Mouse (Mus musculus) kidney, embryonic 16.5 days (tissue): ENCODE results near the gene Kif5c. TPM values are rescaled to one million over a fixed set of nuclear protein-coding genes. Genes with fewer than 3 reads are reported as not detected.
A peak's percentile ranks its signal among the peaks of the same experiment; 100 is the strongest.

Experiments used
- ATAC-seq: fragments of 200-750 bp; cut with Nextera tagmentation; 2 replicates; pipeline ENCODE4 v1.8.0; 2017; ENCODE audit warnings: moderate TSS enrichment; ENCODE audit not compliant: low FRiP score, low TSS enrichment
- H3K27ac ChIP-seq: fragments of 300-500 bp; sonication (generic); 2 replicates; pipeline ENCODE4 v1.5.1; 2014; ENCODE audit warnings: low read length
- H3K27me3 ChIP-seq: fragments of 300-500 bp; sonication (generic); 2 replicates; pipeline ENCODE4 v1.6.1; 2014; ENCODE audit warnings: low read length, control low read depth, mixed read lengths; ENCODE audit not compliant: insufficient read depth
- H3K36me3 ChIP-seq: fragments of 300-500 bp; sonication (generic); 2 replicates; pipeline ENCODE4 v1.6.1; 2014; ENCODE audit warnings: low read length, control low read depth, mixed read lengths; ENCODE audit not compliant: insufficient read depth
- H3K4me1 ChIP-seq: fragments of 300-500 bp; sonication (generic); 2 replicates; pipeline ENCODE4 v1.6.1; 2014; ENCODE audit warnings: low read length, control low read depth, mixed read lengths; ENCODE audit not compliant: insufficient read depth
- H3K4me2 ChIP-seq: fragments of 300-500 bp; sonication (generic); replicated peaks from 2 replicates; pipeline ENCODE4 v1.6.1; 2014; ENCODE audit warnings: low read depth, low read length
- H3K4me3 ChIP-seq: fragments of 300-500 bp; sonication (generic); 2 replicates; pipeline ENCODE4 v1.5.1; 2014; ENCODE audit warnings: mild to moderate bottlenecking, low read length
- H3K9ac ChIP-seq: fragments of 300-500 bp; sonication (generic); replicated peaks from 2 replicates; pipeline ENCODE4 v1.6.1; 2014; ENCODE audit warnings: low read length
- H3K9me3 ChIP-seq: fragments of 300-500 bp; sonication (generic); 2 replicates; pipeline ENCODE4 v1.6.1; 2016; ENCODE audit warnings: low read length, control low read depth
- WGBS: fragments of 180-500 bp; shearing (Covaris S2); extraction: QIAGEN DNeasy Blood & Tissue Kit; methylation state at CpG from one replicate; pipeline ENCODE4 v1.1.7; 2014; 5-methylcytosine and 5-hydroxymethylcytosine counted together
- polyA plus RNA-seq: library from polyadenylated mRNA; unstranded; fragments of >200 nt; fragmentation: Nextera tagmentation; extraction: Ambion mirVana; gene quantifications from 2 replicates; pipeline ENCODE4 v1.2.1, GENCODE M21; 2015

Gene Kif5c
- polyA plus RNA-seq, 1 experiment from 2014 or later = 5.0 TPM

DNA sequence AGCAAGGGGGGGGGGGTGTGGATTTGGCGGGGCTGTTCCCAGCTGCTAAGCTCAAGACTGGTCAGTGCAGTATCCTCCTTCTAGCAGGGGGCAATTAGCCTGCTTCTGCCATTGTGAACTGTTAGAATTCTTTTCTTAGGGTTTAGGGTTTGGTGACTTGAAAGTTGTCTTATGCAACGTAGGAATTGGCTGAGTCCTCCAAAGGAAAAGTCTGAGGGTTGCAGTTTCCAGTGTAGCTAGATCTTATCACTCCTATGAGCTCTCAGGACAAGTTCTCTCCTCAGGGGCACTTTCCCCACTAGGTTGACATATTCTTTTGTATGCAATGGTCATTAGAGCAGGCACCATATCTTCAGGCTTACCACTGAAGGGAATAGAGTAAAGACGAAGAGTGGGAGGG lies 169.5 kb downstream of the Kif5c start:
- no peak overlapping the region for H3K27ac ChIP-seq
- H3K36me3 ChIP-seq = no peaks in the 10 kb centered on the region
- peak overlapping the region; percentile 90 for H3K4me2 ChIP-seq
- peaks cover 17% of the 10 kb centered on the region for H3K4me1 ChIP-seq
- H3K27me3 ChIP-seq = peaks cover 12% of the 10 kb centered on the region; the same call in 1 of the 2 replicates
- peak overlapping the region; percentile 67 for H3K4me3 ChIP-seq
- H3K9ac ChIP-seq = no peak overlapping the region
- 11% methylated on average over 3 of the region's 3 CpGs for whole genome bisulfite sequencing
- no peak for ATAC-seq
- H3K9me3 ChIP-seq = no peaks in the 10 kb centered on the region

DNA sequence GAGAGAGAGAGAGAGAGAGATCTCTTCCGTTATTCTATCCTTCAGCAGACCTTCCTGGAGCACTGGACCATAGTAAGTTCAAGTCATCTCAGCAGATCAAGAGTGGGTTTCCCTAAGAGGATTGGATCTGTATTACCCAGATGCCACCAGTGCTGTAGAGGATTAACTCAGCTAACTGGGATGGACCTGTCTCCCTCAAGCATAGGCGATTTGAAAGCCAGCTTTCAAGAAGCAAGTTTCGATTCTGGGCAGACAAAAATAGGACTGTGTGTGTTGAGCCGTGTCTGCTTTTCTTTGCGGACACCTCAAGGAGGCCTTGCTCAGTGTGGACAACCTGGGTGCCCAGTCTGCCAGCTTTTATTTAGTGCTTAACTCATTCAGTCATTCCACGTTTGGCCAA lies 170.0 kb downstream of the Kif5c start:
- H3K4me2 ChIP-seq = 0 out of 2 replicates have a peak overlapping the region, but pooled peaks have one; percentile 90
- H3K36me3 ChIP-seq = no peaks in the 10 kb centered on the region
- H3K4me3 ChIP-seq = no peak overlapping the region
- H3K27me3 ChIP-seq = peaks cover 12% of the 10 kb centered on the region; the same call in 1 of the 2 replicates
- no peak overlapping the region for H3K27ac ChIP-seq
- WGBS = 61% methylated on average over 6 of the region's 6 CpGs
- peaks cover 17% of the 10 kb centered on the region for H3K4me1 ChIP-seq
- H3K9me3 ChIP-seq = no peaks in the 10 kb centered on the region
- ATAC-seq = no peak
- H3K9ac ChIP-seq = no peak overlapping the region

- Histone ChIP-seq H3K4me3 (no peak overlapping the region), H3K36me3 (no peaks in the 10 kb centered on the region), H3K27ac (no peak overlapping the region), H3K4me1 (peaks cover 17% of the 10 kb centered on the region), H3K4me2 (no peak overlapping the region), H3K9me3 (no peaks in the 10 kb centered on the region), H3K9ac (no peak overlapping the region), H3K27me3 (peaks cover 12% of the 10 kb centered on the region; the same call in 1 of the 2 replicates)
- ATAC-seq = no peak
- 73% methylated on average over 5 of the region's 5 CpGs for WGBS
Measured at GRCm38 (mm10) chr2:49789504-49789903, 170.4 kb downstream of the Kif5c start.

GRCm38 (mm10) chr2:49797444-49798143 lies 178.5 kb downstream of the Kif5c start:
- H3K4me1 ChIP-seq = no peaks in the 10 kb centered on the region
- H3K9me3 ChIP-seq = no peaks in the 10 kb centered on the region
- ATAC-seq = no peak
- no peak overlapping the region for H3K4me3 ChIP-seq
- no peaks in the 10 kb centered on the region for H3K36me3 ChIP-seq
- H3K27ac ChIP-seq = no peak overlapping the region
- no peak overlapping the region for H3K9ac ChIP-seq
- WGBS = 73% methylated on average over 14 of the region's 14 CpGs
- H3K27me3 ChIP-seq = no peaks in the 10 kb centered on the region
- no peak overlapping the region for H3K4me2 ChIP-seq

- Histone ChIP-seq H3K4me2 (no peak overlapping the region), H3K27me3 (no peaks in the 10 kb centered on the region), H3K9ac (no peak overlapping the region), H3K4me3 (no peak overlapping the region), H3K36me3 (no peaks in the 10 kb centered on the region), H3K27ac (no peak overlapping the region), H3K4me1 (peaks cover 6% of the 10 kb centered on the region; the same call in 1 of the 2 replicates), H3K9me3 (no peaks in the 10 kb centered on the region)
- no peak for ATAC-seq
- WGBS = 58% methylated on average over 8 of the region's 8 CpGs
Measured at GRCm38 (mm10) chr2:49804448-49804847, 185.3 kb downstream of the Kif5c start.

GRCm38 (mm10) chr2:49805736-49806371 lies 186.8 kb downstream of the Kif5c start:
- ATAC-seq = no peak
- no peaks in the 10 kb centered on the region for H3K36me3 ChIP-seq
- 66% methylated on average over 11 of the region's 11 CpGs for WGBS
- no peak overlapping the region for H3K4me2 ChIP-seq
- peaks cover 6% of the 10 kb centered on the region; the same call in 1 of the 2 replicates for H3K4me1 ChIP-seq
- no peak overlapping the region for H3K27ac ChIP-seq
- no peaks in the 10 kb centered on the region for H3K27me3 ChIP-seq
- no peak overlapping the region for H3K4me3 ChIP-seq
- no peaks in the 10 kb centered on the region for H3K9me3 ChIP-seq
- H3K9ac ChIP-seq = no peak overlapping the region

GRCm38 (mm10) chr2:49809496-49809895 lies 190.4 kb downstream of the Kif5c start:
- H3K4me3 ChIP-seq = no peak overlapping the region
- H3K4me1 ChIP-seq = peaks cover 28% of the 10 kb centered on the region
- H3K27me3 ChIP-seq = no peaks in the 10 kb centered on the region
- no peak overlapping the region for H3K27ac ChIP-seq
- no peak overlapping the region for H3K4me2 ChIP-seq
- no peak for ATAC-seq
- no peak overlapping the region for H3K9ac ChIP-seq
- no peaks in the 10 kb centered on the region for H3K36me3 ChIP-seq
- H3K9me3 ChIP-seq = no peaks in the 10 kb centered on the region
- WGBS = 74% methylated on average over 6 of the region's 6 CpGs

GRCm38 (mm10) chr2:49811420-49811819 lies 192.3 kb downstream of the Kif5c start:
- Histone ChIP-seq H3K27me3 (no peaks in the 10 kb centered on the region), H3K4me2 (0 out of 2 replicates have a peak overlapping the region, but pooled peaks have one; percentile 3), H3K9ac (no peak overlapping the region), H3K4me1 (peaks cover 26% of the 10 kb centered on the region), H3K9me3 (no peaks in the 10 kb centered on the region), H3K36me3 (no peaks in the 10 kb centered on the region), H3K27ac (peak overlapping the region; percentile 16; the same call in 1 of the 2 replicates), H3K4me3 (no peak overlapping the region)
- WGBS = 16% methylated on average over 11 of the region's 11 CpGs
- no peak for ATAC-seq

DNA sequence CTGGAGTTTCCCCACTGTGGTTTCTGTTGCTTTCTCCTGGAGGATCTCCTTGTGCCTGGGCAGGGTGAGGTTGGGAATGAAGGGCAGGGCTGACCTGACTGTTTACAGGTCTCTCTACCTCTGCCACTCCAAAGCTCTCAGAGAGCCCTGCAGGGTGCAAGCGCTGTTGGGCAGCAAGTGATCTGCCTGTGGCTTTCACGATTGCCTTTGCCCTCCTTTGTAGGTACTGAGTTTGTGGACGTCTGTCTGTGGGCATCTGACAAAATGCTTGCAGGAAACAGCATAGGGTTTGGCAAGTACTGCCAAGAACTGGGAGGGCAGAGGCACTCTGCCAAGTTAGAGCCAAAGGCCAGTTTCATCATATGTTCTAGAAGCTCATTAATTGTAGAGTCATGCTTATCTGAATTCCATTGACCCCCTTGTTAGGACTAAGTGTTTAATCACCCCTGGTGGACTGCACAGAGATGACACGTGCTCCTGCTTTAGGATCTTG lies 192.8 kb downstream of the Kif5c start:
- peak overlapping the region; percentile 16; the same call in 1 of the 2 replicates for H3K27ac ChIP-seq
- ATAC-seq = peak; percentile 55; the same call in 1 of the 2 replicates

DNA sequence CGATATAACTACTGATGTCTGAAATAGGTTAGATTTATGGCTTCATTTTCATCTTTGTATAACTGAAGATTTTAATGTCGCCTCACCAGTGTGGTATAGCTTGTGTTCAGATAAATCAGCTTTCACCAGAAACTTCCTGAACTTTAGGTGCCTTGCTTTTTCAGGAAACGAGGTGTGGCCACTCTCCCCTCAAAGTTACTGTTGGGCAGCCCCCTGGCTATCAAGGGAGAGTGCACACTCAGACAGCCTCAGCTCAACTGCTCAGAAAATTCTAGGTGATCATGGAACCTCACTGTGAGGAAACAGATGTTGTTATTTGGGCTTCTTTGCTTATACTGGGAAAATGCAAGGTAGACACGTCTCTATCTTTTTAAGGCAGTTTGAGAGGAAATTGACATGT lies 194.1 kb downstream of the Kif5c start:
- Histone ChIP-seq H3K36me3 (no peaks in the 10 kb centered on the region), H3K9ac (no peak overlapping the region), H3K4me1 (peaks cover 26% of the 10 kb centered on the region), H3K4me2 (no peak overlapping the region), H3K4me3 (no peak overlapping the region), H3K27me3 (no peaks in the 10 kb centered on the region), H3K9me3 (no peaks in the 10 kb centered on the region), H3K27ac (no peak overlapping the region)
- no peak for ATAC-seq
- 60% methylated on average over 4 of the region's 4 CpGs for WGBS

More for the DNA sequence above, 192.8 kb downstream of the Kif5c start:
- Histone ChIP-seq H3K4me2 (0 out of 2 replicates have a peak overlapping the region, but pooled peaks have one; percentile 3), H3K9me3 (no peaks in the 10 kb centered on the region), H3K9ac (no peak overlapping the region), H3K4me1 (peaks cover 26% of the 10 kb centered on the region), H3K27me3 (no peaks in the 10 kb centered on the region), H3K36me3 (no peaks in the 10 kb centered on the region), H3K4me3 (no peak overlapping the region)
- WGBS = 30% methylated on average over 4 of the region's 4 CpGs
